In genomic region chr7:112010511-112010910, GRCm38 (mm10) we compare ENCODE assay signal across 12 mouse cellular contexts.
"Had no signal": no experiment of that assay in that cellular context is flagged by ENCODE, and none has a peak within 500 bp of the region (broad histone marks: within the 10 kb centered on the region; RNA-seq: fewer than 3 reads in every experiment).

No protein-coding gene starts in this region.

- H3K9ac ChIP-seq: limb, embryonic 15.5 days; liver, embryonic 12.5 days; lung, embryonic 14.5 days; stomach, embryonic 15.5 days had no signal

- H3K27ac ChIP-seq: left cerebral cortex, adult 2 months; limb, embryonic 15.5 days; liver, embryonic 12.5 days; midbrain, embryonic 10.5 days; stomach, embryonic 15.5 days had no signal

- H3K9me3 ChIP-seq: limb, embryonic 15.5 days; liver, embryonic 12.5 days; midbrain, embryonic 10.5 days; stomach, embryonic 15.5 days had no signal

- H3K27me3 ChIP-seq: limb, embryonic 15.5 days; stomach, embryonic 15.5 days had no signal

- H3K4me3 ChIP-seq: left cerebral cortex, adult 2 months; limb, embryonic 15.5 days; liver, embryonic 12.5 days; midbrain, embryonic 10.5 days; stomach, embryonic 15.5 days had no signal

- ATAC-seq: liver, embryonic 12.5 days; midbrain, embryonic 16.5 days had no signal

- H3K4me1 ChIP-seq: limb, embryonic 15.5 days; liver, embryonic 12.5 days; midbrain, embryonic 10.5 days had no signal

- H3K36me3 ChIP-seq: limb, embryonic 15.5 days; liver, embryonic 12.5 days; midbrain, embryonic 10.5 days; stomach, embryonic 15.5 days had no signal

- DNase-seq: kidney, postnatal 25 days; lung, embryonic 14.5 days; lung, postnatal 10 days; lung, postnatal 4 days; right cerebral cortex, postnatal 14 days; thymus, postnatal 36 days had no signal

- H3K4me2 ChIP-seq: limb, embryonic 15.5 days; liver, embryonic 12.5 days; lung, embryonic 14.5 days; stomach, embryonic 15.5 days had no signal
